Mouse (Mus musculus): ENCODE results near the gene Mepce. TPM values are rescaled to one million over a fixed set of nuclear protein-coding genes. Genes with fewer than 3 reads are reported as not detected.

Mepce gene
- polyA plus RNA-seq, 1 experiment from 2014 or later = 12.4 TPM

- Histone ChIP-seq H3K9ac (no peak overlapping the region), H3K27ac (replicated peaks) (no peak overlapping the region), H3K27me3 (no peaks in the 10 kb centered on the region), H3K36me3 (no peaks in the 10 kb centered on the region), H3K9me3 (replicated peaks) (no peaks in the 10 kb centered on the region), H3K4me1 (no peaks in the 10 kb centered on the region), H3K4me3 (replicated peaks) (no peak overlapping the region), H3K4me2 (replicated peaks) (no peak overlapping the region)
- no peak for ATAC-seq (ENCODE audit: insufficient number of reproducible peaks, low FRiP score, low TSS enrichment, low read depth)
- 87% methylated on average over 6 of the region's 6 CpGs for WGBS
Measured at GRCm38 (mm10) chr5:137823455-137824045, 36.1 kb upstream of the Mepce start.

GRCm38 (mm10) chr5:137822602-137823001 is 35.1 kb upstream of the Mepce start:
- no peak for ATAC-seq (ENCODE audit: insufficient number of reproducible peaks, low FRiP score, low TSS enrichment, low read depth)

GRCm38 (mm10) chr5:137822126-137822525 is 34.7 kb upstream of the Mepce start:
- Histone ChIP-seq H3K4me3 (replicated peaks) (no peak overlapping the region), H3K9ac (no peak overlapping the region), H3K27ac (replicated peaks) (no peak overlapping the region), H3K9me3 (replicated peaks) (no peaks in the 10 kb centered on the region), H3K4me1 (no peaks in the 10 kb centered on the region), H3K4me2 (replicated peaks) (no peak overlapping the region), H3K27me3 (no peaks in the 10 kb centered on the region), H3K36me3 (no peaks in the 10 kb centered on the region)
- 64% methylated on average over 4 of the region's 4 CpGs for WGBS
- ATAC-seq (ENCODE audit: insufficient number of reproducible peaks, low FRiP score, low TSS enrichment, low read depth) = no peak

More at GRCm38 (mm10) chr5:137822602-137823001, 35.1 kb upstream of the Mepce start:
- Histone ChIP-seq H3K9ac (no peak overlapping the region), H3K27ac (replicated peaks) (no peak overlapping the region), H3K4me1 (no peaks in the 10 kb centered on the region), H3K36me3 (no peaks in the 10 kb centered on the region), H3K4me2 (replicated peaks) (no peak overlapping the region), H3K27me3 (no peaks in the 10 kb centered on the region), H3K9me3 (replicated peaks) (no peaks in the 10 kb centered on the region), H3K4me3 (replicated peaks) (no peak overlapping the region)
- WGBS = 62% methylated on average over 1 of the region's 1 CpGs

- 59% methylated on average over 4 of the region's 4 CpGs for WGBS
- ATAC-seq (ENCODE audit: insufficient number of reproducible peaks, low FRiP score, low TSS enrichment, low read depth) = no peak
Measured at GRCm38 (mm10) chr5:137817466-137818222, 30.2 kb upstream of the Mepce start.

GRCm38 (mm10) chr5:137808316-137808715 is 20.9 kb upstream of the Mepce start:
- H3K27ac ChIP-seq (replicated peaks) = no peak overlapping the region
- H3K36me3 ChIP-seq = peaks cover 3% of the 10 kb centered on the region; the same call in 1 of the 2 replicates
- H3K9ac ChIP-seq = no peak overlapping the region
- H3K9me3 ChIP-seq (replicated peaks) = no peaks in the 10 kb centered on the region
- WGBS = 88% methylated on average over 5 of the region's 5 CpGs
- no peaks in the 10 kb centered on the region for H3K4me1 ChIP-seq
- no peak overlapping the region for H3K4me3 ChIP-seq (replicated peaks)
- no peak overlapping the region for H3K4me2 ChIP-seq (replicated peaks)
- no peaks in the 10 kb centered on the region for H3K27me3 ChIP-seq
- no peak for ATAC-seq (ENCODE audit: insufficient number of reproducible peaks, low FRiP score, low TSS enrichment, low read depth)

More at GRCm38 (mm10) chr5:137817466-137818222, 30.2 kb upstream of the Mepce start:
- Histone ChIP-seq H3K4me2 (replicated peaks) (no peak overlapping the region), H3K27me3 (no peaks in the 10 kb centered on the region), H3K4me3 (replicated peaks) (no peak overlapping the region), H3K4me1 (no peaks in the 10 kb centered on the region), H3K27ac (replicated peaks) (no peak overlapping the region), H3K36me3 (no peaks in the 10 kb centered on the region), H3K9me3 (replicated peaks) (no peaks in the 10 kb centered on the region), H3K9ac (no peak overlapping the region)

- no peaks in the 10 kb centered on the region for H3K4me1 ChIP-seq
- H3K27ac ChIP-seq (replicated peaks) = no peak overlapping the region
- H3K9me3 ChIP-seq (replicated peaks) = no peaks in the 10 kb centered on the region
- WGBS = 66% methylated on average over 1 of the region's 1 CpGs
- H3K9ac ChIP-seq = no peak overlapping the region
- peaks cover 3% of the 10 kb centered on the region; the same call in 1 of the 2 replicates for H3K36me3 ChIP-seq
- ATAC-seq (ENCODE audit: insufficient number of reproducible peaks, low FRiP score, low TSS enrichment, low read depth) = no peak
- no peak overlapping the region for H3K4me3 ChIP-seq (replicated peaks)
- no peaks in the 10 kb centered on the region for H3K27me3 ChIP-seq
- no peak overlapping the region for H3K4me2 ChIP-seq (replicated peaks)
Measured at GRCm38 (mm10) chr5:137806158-137806557, 18.7 kb upstream of the Mepce start.

GRCm38 (mm10) chr5:137800917-137801316 is 13.5 kb upstream of the Mepce start:
- Histone ChIP-seq H3K4me3 (replicated peaks) (no peak overlapping the region), H3K4me1 (no peaks in the 10 kb centered on the region), H3K36me3 (no peaks in the 10 kb centered on the region), H3K9ac (no peak overlapping the region), H3K9me3 (replicated peaks) (no peaks in the 10 kb centered on the region), H3K27ac (replicated peaks) (no peak overlapping the region), H3K4me2 (replicated peaks) (no peak overlapping the region), H3K27me3 (no peaks in the 10 kb centered on the region)
- 78% methylated on average over 3 of the region's 3 CpGs for WGBS
- ATAC-seq (ENCODE audit: insufficient number of reproducible peaks, low FRiP score, low TSS enrichment, low read depth) = no peak

GRCm38 (mm10) chr5:137796606-137797005 is 9.2 kb upstream of the Mepce start:
- H3K4me3 ChIP-seq (replicated peaks) = no peak overlapping the region
- H3K27ac ChIP-seq (replicated peaks) = no peak overlapping the region
- H3K36me3 ChIP-seq = no peaks in the 10 kb centered on the region
- WGBS = 81% methylated on average over 3 of the region's 3 CpGs
- H3K4me2 ChIP-seq (replicated peaks) = no peak overlapping the region
- H3K4me1 ChIP-seq = no peaks in the 10 kb centered on the region
- H3K27me3 ChIP-seq = no peaks in the 10 kb centered on the region
- H3K9ac ChIP-seq = no peak overlapping the region
- no peaks in the 10 kb centered on the region for H3K9me3 ChIP-seq (replicated peaks)
- ATAC-seq (ENCODE audit: insufficient number of reproducible peaks, low FRiP score, low TSS enrichment, low read depth) = no peak

GRCm38 (mm10) chr5:137791553-137791952 is 4.1 kb upstream of the Mepce start:
- Histone ChIP-seq H3K36me3 (no peaks in the 10 kb centered on the region), H3K4me2 (replicated peaks) (no peak overlapping the region), H3K27me3 (no peaks in the 10 kb centered on the region), H3K9me3 (replicated peaks) (no peaks in the 10 kb centered on the region), H3K4me3 (replicated peaks) (no peak overlapping the region), H3K9ac (no peak overlapping the region), H3K4me1 (peaks cover 7% of the 10 kb centered on the region), H3K27ac (replicated peaks) (no peak overlapping the region)
- ATAC-seq (ENCODE audit: insufficient number of reproducible peaks, low FRiP score, low TSS enrichment, low read depth) = no peak

- no peak for ATAC-seq (ENCODE audit: insufficient number of reproducible peaks, low FRiP score, low TSS enrichment, low read depth)
- Histone ChIP-seq H3K27me3 (no peaks in the 10 kb centered on the region), H3K4me3 (replicated peaks) (no peak overlapping the region), H3K36me3 (0 out of 2 replicates have a peak, but pooled peaks cover 5% of the 10 kb centered on the region), H3K9me3 (replicated peaks) (no peaks in the 10 kb centered on the region), H3K4me1 (peaks cover 20% of the 10 kb centered on the region), H3K4me2 (replicated peaks) (no peak overlapping the region), H3K27ac (replicated peaks) (no peak overlapping the region), H3K9ac (no peak overlapping the region)
- WGBS = 97% methylated on average over 2 of the region's 2 CpGs
Measured at GRCm38 (mm10) chr5:137788946-137789531, 1.6 kb upstream of the Mepce start.

GRCm38 (mm10) chr5:137788171-137788570 is 716 bp upstream of the Mepce start:
- 70% methylated on average over 24 of the region's 24 CpGs for WGBS
- no peak overlapping the region for H3K9ac ChIP-seq

More at GRCm38 (mm10) chr5:137788171-137788570, 716 bp upstream of the Mepce start:
- Histone ChIP-seq H3K27me3 (no peaks in the 10 kb centered on the region), H3K4me3 (replicated peaks) (peak overlapping the region; percentile 69), H3K4me1 (peaks cover 29% of the 10 kb centered on the region), H3K9me3 (replicated peaks) (no peaks in the 10 kb centered on the region), H3K27ac (replicated peaks) (no peak overlapping the region), H3K4me2 (replicated peaks) (peak overlapping the region; percentile 80), H3K36me3 (peaks cover 9% of the 10 kb centered on the region; the same call in 1 of the 2 replicates)
- ATAC-seq (ENCODE audit: insufficient number of reproducible peaks, low FRiP score, low TSS enrichment, low read depth) = no peak
